Comparison of ENCODE assay signal across 8 mouse cellular contexts in the genomic region with DNA sequence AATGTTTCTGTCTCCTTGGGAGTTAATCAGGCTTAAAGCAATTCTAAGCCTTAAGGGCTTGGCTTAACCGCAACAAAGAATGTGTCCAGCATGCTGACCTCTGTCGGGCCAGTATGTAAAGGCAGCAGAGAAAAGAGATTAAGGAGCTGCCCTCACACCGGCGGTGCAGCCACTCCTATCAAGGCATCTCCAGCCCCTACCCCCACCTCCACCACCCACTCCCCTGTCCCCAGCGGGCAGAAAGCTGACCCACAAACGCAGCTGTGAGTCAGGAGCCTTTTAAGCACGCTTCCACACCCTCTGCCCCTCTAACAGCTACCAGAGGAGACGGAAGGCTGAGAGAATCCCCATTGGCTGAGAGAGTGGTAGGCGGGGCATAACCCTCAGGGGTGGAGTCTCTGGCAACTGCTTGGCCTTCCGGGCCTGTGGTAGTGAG. TPM values are rescaled to one million over a fixed set of nuclear protein-coding genes. Genes with fewer than 3 reads are reported as not detected.
DNase-seq lines count a peak whose midpoint lies in the region; ATAC-seq and TF ChIP-seq lines count a peak whose summit lies in the region.

No protein-coding gene starts in this region.

- peak; percentile 81 for ATAC-seq in embryonic facial prominence, embryonic 13.5 days (ENCODE audit: insufficient number of reproducible peaks, insufficient read depth, low FRiP score, low TSS enrichment, low read depth)
- peak; percentile 95 for ATAC-seq in heart, postnatal 0 days (ENCODE audit: insufficient read depth, low read depth)
- peak; percentile 65 for ATAC-seq in megakaryocyte-erythroid progenitor cell, adult 5-6 weeks (replicated peaks; ENCODE audit: low FRiP score, low TSS enrichment, poor library complexity, severe bottlenecking)
- peak; percentile 90 for ATAC-seq in stomach, embryonic 15.5 days (ENCODE audit: insufficient read depth, low FRiP score, low read depth)
- no peak for ATAC-seq in CD4-positive, CD25-positive, alpha-beta regulatory T cell, adult 4 months

- peak overlapping the region; percentile 61 for H3K4me2 ChIP-seq in embryonic facial prominence, embryonic 13.5 days
- H3K4me2 ChIP-seq in heart, postnatal 0 days (ENCODE audit: low read depth, low read length) = peak overlapping the region; percentile 53
- peak overlapping the region; percentile 58 for H3K4me2 ChIP-seq in stomach, embryonic 15.5 days

- H3K9ac ChIP-seq in embryonic facial prominence, embryonic 13.5 days = peak overlapping the region; percentile 54; the same call in 1 of the 2 replicates
- no peak overlapping the region for H3K9ac ChIP-seq in heart, postnatal 0 days (replicated peaks; ENCODE audit: low read depth, low read length)
- H3K9ac ChIP-seq in stomach, embryonic 15.5 days = no peak overlapping the region

- 2% methylated on average over 10 of the region's 10 CpGs for WGBS in embryonic facial prominence, embryonic 13.5 days
- 2% methylated on average over 10 of the region's 10 CpGs for WGBS in heart, postnatal 0 days
- WGBS in stomach, embryonic 15.5 days = 4% methylated on average over 10 of the region's 10 CpGs

- H3K36me3 ChIP-seq in embryonic facial prominence, embryonic 13.5 days = no peaks in the 10 kb centered on the region
- H3K36me3 ChIP-seq in heart, postnatal 0 days (replicated peaks; ENCODE audit: control insufficient read depth, insufficient read depth, low read length) = no peaks in the 10 kb centered on the region
- no peaks in the 10 kb centered on the region for H3K36me3 ChIP-seq in stomach, embryonic 15.5 days

- TF ChIP-seq CTCF in heart, postnatal 0 days (IDR thresholded peaks at IDR 0.05; ENCODE audit: low read depth) = peak; percentile 44

- H3K9me3 ChIP-seq in embryonic facial prominence, embryonic 13.5 days = no peaks in the 10 kb centered on the region
- no peaks in the 10 kb centered on the region for H3K9me3 ChIP-seq in heart, postnatal 0 days (replicated peaks; ENCODE audit: control insufficient read depth, low read length)
- H3K9me3 ChIP-seq in stomach, embryonic 15.5 days = no peaks in the 10 kb centered on the region

- no peaks in the 10 kb centered on the region for H3K27me3 ChIP-seq in embryonic facial prominence, embryonic 13.5 days
- H3K27me3 ChIP-seq in heart, postnatal 0 days (ENCODE audit: control insufficient read depth, insufficient read depth, low read length) = no peaks in the 10 kb centered on the region
- no peaks in the 10 kb centered on the region for H3K27me3 ChIP-seq in stomach, embryonic 15.5 days (replicated peaks)

- TF ChIP-seq EP300 in heart, postnatal 0 days (IDR thresholded peaks at IDR 0.05; ENCODE audit: low read depth) = no peak

- H3K4me3 ChIP-seq in embryonic facial prominence, embryonic 13.5 days = peak overlapping the region; percentile 42
- H3K4me3 ChIP-seq in heart, postnatal 0 days (ENCODE audit: low read depth, low read length) = peak overlapping the region; percentile 38
- peak overlapping the region; percentile 46 for H3K4me3 ChIP-seq in stomach, embryonic 15.5 days (replicated peaks)

- DNase-seq in cerebellum, postnatal 25 days = peak; percentile 9 to 18
- DNase-seq in cerebellum, adult 9-11 months = no peak
- peak; percentile 65 for DNase-seq in heart, postnatal 0 days (ENCODE audit: low spot score)
- peak; percentile 54 to 65 for DNase-seq in kidney, postnatal 25 days

- H3K4me1 ChIP-seq in embryonic facial prominence, embryonic 13.5 days = peaks cover 11% of the 10 kb centered on the region
- peaks cover 5% of the 10 kb centered on the region; the same call in 1 of the 2 replicates for H3K4me1 ChIP-seq in heart, postnatal 0 days (ENCODE audit: control insufficient read depth, insufficient read depth)
- 0 out of 2 replicates have a peak, but pooled peaks cover 2% of the 10 kb centered on the region for H3K4me1 ChIP-seq in stomach, embryonic 15.5 days

- peak overlapping the region; percentile 39; the same call in 1 of the 2 replicates for H3K27ac ChIP-seq in embryonic facial prominence, embryonic 13.5 days
- H3K27ac ChIP-seq in heart, postnatal 0 days (ENCODE audit: low read depth) = 0 out of 2 replicates have a peak overlapping the region, but pooled peaks have one; percentile 2
- H3K27ac ChIP-seq in stomach, embryonic 15.5 days = peak overlapping the region; percentile 59

RNA-seq across cellular contexts. Expression of a gene that starts 18.1 kb away (rescaled TPM):
- polyA plus RNA-seq in embryonic facial prominence, embryonic 13.5 days (2015; fragmentation: Nextera tagmentation; extraction: Ambion mirVana) = 45.6 and 56.3 TPM in 2 replicates
- total RNA-seq in heart, postnatal 0 days (2014; rRNA removed; ENCODE audit: low replicate concordance) = 3.9 and 5.9 TPM in 2 replicates
- polyA plus RNA-seq in heart, postnatal 0 days (2015; fragmentation: Nextera tagmentation; extraction: Ambion mirVana) = 1.4 and 2.3 TPM in 2 replicates
- 0.89 TPM in 1 of 2 replicates, not detected in the other for total RNA-seq in megakaryocyte-erythroid progenitor cell, adult 5-6 weeks (2014; fragmentation: Nextera tagmentation)
- total RNA-seq in megakaryocyte-erythroid progenitor cell, adult 5-6 weeks (2017) = 0.11 and 0.14 TPM in 2 replicates
- 24.0 and 26.2 TPM in 2 replicates for polyA plus RNA-seq in stomach, embryonic 15.5 days (2015; fragmentation: Nextera tagmentation; extraction: Ambion mirVana)
- under 1 TPM; 0.19 to 0.37 TPM for polyA plus RNA-seq in CD4-positive, CD25-positive, alpha-beta regulatory T cell, adult 4 months (2017; shearing (Covaris generic))

Comparison
In these comparisons a context has a peak if more than half of its experiments do, and no peak if none do; other contexts are left out.
1. H3K27ac ChIP-seq: peak in every context shown above with its lines; median percentile 59 in stomach, embryonic 15.5 days; 39 in embryonic facial prominence, embryonic 13.5 days; 2 in heart, postnatal 0 days.